Mouse (Mus musculus): ENCODE measurements around the gene Gm17720.

- peak; percentile 79 for TF ChIP-seq CTCF (IDR thresholded peaks at IDR 0.05; ENCODE audit: low read depth)
- TF ChIP-seq EP300 (IDR thresholded peaks at IDR 0.05; ENCODE audit: low read depth): no peak
Measured at GRCm38 (mm10) chr8:110145538-110145937, 43.0 kb upstream of the Gm17720 start.
